Mouse (Mus musculus) adrenal gland, postnatal 4 days (tissue): ENCODE measurements around the gene Cox8a. TPM values are rescaled to one million over a fixed set of nuclear protein-coding genes. Genes with fewer than 3 reads are reported as not detected.
A peak's percentile ranks its signal among the peaks of the same experiment; 100 is the strongest.

Experiments
- DNase-seq, 2 experiments: peaks; one replicate each; pipeline ENCODE4 v3.0.0; 2021 to 2022; ENCODE audit warnings: low spot score in 2 of 2, mixed read lengths in 2 of 2
- total RNA-seq, 2 experiments: library from RNA; stranded (reverse); gene quantifications; 2 replicates each; pipeline ENCODE4 v1.2.3; 2021

Gene Cox8a
- total RNA-seq, 2 experiments from 2014 or later: 687 to 720 TPM

DNA sequence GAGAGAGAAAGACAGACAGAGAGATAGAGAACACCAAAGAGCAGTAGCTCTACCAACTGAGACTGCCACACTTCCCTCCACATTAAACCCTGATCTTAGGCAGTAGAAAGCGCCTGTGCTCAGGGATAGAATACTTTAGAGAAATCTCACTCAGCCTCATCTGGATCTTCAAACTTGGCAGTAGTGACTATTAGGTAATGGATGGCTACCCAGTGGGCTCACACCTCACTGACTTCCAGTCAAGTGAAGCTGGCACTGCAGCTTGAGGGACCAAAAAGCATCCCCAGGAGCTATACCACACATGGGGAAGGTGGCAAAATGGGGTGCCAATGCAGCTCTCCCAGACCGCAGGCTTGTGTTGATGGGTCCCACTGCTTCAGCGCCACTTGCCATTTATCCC is 6.8 kb upstream of the Cox8a start:
- no peak for DNase-seq

DNA sequence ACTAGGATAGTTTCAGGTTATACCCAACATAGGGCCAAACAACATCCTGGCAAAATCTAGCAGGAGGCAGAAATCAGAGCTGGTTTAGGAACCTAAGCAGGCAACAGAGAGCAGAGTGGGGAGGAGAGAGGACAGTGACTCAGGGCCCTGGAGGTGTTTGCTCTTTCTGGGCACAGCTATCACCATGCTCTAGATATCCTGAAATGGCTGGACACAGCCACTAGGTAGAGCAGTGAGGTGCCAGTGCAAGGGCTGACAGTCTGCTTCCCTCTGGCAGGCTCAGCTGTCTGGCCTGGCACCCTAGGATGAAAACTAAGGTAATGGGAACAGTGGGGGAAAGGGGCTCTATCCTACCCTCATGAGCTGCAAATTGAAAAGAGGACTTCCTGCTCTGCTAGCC is 6.1 kb upstream of the Cox8a start:
- no peak for DNase-seq

DNA sequence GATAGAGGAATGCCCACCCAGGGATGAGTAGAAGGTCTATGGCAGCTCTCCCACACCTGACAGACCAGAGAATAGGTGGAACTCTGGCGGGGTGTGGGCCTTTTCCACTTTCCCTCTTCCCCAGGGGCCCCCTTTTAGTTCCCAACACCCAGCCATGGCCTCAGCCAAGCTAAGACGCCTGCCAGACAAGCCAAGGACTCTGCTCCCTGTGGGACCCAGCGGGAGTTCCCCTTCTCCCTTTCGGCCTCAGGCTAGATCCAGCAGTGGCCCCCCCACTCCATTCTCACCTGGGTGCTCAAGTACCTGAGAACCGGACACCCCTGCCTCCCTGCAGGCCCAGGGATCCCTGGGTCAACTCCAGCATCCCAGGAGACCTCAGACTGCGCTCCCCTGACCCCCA is 4.8 kb upstream of the Cox8a start:
- DNase-seq: no peak

DNA sequence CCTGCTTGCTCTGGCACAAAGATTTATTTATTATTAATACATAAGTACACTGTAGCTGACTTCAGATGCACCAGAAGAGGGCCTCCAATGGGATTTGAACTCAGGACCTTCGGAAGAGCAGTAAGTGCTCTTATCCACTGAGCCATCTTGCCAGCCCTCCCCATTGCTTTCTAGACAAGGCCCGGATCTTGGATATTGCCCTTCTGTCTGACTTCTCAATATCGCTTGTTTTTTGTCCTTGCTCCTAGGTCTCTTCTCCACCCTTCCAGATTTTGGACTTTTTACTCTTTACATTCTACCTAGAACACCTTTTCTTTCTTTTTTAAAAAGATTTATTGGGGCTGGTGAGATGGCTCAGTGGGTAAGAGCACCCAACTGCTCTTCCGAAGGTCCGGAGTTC is 1.3 kb upstream of the Cox8a start:
- no peak for DNase-seq

DNA sequence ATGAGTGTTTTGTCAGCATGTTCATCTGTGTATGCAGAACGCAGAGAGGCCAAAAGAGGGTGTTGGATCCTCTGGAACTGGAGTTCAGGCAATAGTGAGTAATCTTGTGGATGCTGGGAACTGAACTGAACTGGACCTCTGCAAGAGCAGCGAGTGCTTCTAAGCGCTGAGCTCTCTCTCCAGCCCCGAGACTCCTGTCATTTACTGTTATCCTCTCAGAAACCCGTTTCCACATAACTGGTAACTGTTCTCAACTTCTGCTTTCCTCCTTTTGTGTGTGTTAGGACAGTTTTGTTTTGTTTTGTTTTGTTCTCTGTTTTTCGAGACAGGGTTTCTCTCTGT is 481 bp upstream of the Cox8a start:
- no peak for DNase-seq

DNA sequence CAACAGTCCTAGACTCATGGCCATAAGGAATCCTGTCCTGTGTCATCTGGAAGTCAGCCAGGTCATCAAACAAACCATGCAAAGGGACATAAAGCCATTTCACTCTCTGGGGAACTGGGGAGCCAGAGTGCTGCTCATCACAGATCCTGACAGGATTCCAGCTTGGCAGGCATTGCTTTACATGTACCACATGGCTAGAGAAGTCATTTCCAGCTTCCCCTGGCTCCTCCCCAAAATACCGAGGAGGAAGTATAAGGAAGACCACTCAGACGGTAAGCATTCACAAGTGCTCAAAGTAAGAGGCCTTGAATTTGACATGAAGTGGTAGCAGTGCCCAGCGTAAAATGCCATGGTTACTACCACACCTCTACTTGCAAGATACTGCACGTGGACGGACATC is 2.9 kb downstream of the Cox8a start:
- DNase-seq: no peak

DNA sequence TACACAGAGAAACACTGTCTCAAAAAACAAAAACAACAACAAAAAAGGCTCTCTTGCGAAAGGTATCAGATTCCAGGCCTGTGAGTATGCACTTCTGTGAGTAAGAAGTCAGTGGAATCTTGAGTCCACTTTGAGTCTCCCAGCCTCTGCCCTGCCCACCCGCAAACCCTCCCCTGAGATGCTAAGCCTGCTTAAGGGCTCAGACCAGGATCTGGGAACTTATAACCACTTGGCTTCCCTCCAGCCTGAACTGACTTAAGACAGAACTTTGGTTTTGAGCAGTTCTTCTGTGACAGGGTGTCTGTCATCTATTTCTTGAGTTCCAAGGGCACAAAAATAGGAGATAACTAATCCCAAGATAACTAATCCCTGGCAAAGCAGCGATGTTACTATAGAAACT is 4.4 kb downstream of the Cox8a start:
- DNase-seq: no peak

DNA sequence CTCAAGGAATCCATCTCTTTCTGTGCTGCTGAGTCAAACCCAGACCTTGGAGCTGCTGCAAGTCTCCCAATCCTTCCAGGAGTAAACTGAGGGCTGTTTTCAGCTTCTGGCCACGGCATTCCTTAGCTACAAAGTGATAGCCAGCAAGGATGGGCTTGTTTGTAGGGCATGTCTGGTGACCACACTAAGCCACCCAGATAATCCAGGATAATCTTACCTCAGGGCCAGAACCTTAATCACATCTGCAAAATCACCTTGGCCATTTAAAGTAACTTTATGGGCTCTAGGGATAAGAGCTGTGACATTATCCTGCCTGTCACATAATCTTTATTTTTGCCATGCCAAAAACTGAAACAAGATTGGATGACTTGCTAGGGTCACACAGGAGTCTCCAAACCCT is 5.2 kb downstream of the Cox8a start:
- DNase-seq: no peak

DNA sequence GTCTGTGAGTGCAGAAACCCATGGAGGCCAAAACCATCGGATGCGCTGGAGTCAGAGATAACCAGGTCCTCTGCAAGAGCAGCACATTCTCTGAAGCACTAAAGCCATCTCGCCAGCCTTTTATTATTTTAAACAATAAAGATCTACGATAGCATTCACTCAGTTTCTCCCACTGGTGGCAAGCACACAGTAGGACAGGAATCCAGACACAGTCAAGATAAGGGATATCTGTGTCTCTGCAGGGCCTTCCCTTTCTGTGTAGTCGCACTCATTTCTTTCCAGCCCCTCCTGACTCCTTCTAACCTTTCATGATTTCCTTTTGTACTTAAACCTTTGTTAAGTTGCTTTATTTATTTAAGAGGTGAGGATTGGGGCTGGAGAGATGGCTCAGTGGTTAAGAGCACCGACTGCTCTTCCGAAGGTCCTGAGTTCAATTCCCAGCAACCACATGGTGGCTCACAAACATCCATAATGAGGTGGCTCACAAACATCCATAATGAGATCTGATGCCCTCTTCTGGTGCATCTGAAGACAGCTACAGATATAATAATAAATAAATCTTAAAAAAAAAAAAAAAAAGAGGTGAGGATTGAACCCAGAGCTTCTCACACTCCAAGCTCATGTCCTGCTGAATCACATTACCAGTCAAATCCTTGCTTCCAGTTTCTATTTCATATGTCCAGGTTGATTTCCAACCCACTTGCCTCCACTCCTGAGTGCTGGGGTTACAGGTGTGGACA is 7.3 kb downstream of the Cox8a start:
- DNase-seq: no peak

DNA sequence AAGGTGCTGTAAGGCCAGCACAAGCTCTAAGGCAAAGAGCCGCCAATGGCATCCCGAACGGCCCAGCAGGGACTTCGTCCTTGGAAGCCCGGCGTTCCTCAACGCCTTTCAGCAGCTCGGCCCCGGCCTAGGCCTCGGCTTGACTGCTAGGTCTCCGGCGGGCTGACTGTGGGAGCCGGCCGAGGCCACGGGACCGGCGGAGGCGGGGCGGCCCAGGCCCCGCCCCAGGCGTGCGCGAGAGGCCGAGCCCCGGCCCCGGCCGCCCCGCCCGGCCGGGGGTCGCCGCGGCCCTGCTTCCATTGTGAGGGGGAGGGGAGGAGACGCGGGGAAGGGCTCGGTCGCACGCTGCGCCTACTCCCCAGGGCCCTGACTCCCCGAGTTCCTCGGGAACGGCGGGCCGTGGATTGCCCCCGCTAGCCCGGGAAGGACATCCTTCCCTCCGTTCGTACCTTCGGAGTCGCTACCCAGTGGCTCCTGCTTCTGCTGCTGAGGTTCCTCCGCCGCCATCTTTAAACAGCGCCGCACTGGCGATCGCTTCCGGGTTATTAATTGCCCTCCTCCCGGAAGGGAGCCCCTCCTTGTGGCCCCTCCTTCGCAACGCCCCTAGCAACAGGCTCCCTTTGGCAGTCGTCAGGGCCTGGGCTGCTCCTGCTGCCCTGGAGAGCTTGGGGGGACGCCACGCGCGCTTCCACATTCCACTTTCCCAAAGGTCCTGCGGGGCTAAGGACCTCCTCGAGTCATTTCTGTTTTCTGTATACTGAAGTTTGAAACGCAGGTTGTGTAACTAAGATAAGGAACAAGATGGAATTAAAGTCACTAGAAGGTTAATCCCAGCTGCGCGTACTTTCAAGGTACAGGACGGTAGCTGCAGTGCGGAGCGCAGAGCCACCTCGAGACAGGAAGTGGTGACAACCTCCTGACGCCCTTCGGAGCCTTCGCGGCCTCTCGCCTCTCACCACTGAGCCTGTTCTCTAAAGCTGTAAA is 11.4 kb downstream of the Cox8a start, which contains the start of gene Otub1:
Gene Otub1, minus strand, starts transcription at position 564 of the 984 bp plus-strand sequence.
- peak; percentile 79 to 88 for DNase-seq

DNA sequence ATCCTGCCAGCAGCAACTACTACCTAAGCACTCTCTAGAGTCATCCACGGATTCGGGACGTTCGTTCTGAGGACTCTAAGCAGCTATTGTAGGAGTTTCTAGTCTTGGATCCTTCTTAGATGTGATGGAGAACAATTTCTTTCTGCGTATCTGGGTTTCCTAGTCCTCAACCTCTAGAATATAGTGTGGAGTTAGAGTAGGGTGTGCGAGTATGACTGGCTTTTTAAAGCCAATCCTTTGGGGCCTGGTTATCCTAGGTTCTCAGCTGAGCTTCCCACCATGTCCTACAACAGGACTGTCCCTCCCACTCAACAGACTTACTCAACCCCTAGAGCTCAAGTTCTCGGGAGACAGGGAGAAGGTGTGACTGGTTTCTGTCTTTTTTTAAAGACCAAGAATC is 12.1 kb downstream of the Cox8a start:
- no peak for DNase-seq

DNA sequence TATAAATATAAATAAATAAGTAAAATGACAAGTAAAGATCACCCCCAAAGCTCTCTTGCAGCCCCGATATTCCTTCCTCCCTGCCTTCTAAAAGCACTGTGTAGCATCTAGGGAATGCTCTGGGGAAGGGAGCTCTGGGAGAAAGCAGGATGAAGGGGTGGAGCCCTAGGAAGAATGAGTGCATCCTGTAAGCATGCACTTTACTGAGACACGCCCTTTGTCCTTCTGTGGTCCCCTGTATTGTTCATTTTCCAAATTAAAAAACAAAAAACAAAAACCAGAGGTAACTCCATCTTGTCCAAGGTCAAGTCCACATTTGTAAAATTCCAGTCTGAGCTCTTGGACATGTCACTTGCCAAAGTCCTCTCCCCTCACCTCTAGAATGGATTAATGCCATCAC is 12.5 kb downstream of the Cox8a start:
- DNase-seq: no peak

DNA sequence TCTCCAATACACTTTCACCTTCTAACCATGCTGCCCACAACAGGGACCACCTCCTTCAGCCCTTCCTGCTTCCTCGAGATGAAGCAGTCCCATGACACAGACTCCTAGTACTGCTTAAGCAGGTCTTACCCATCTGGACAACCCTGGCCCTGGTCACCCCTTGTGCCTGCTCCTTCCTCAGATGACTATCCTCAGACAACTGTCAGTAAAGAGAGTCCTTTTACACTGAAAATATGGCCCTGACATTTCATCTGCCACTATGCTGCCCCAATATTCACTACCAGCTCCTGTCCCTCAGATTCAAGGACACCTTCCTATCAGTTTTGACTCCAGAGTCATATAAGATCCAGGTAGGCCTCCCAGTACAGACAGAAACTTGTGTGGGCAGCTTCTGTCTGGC is 17.0 kb downstream of the Cox8a start:
- no peak for DNase-seq

DNA sequence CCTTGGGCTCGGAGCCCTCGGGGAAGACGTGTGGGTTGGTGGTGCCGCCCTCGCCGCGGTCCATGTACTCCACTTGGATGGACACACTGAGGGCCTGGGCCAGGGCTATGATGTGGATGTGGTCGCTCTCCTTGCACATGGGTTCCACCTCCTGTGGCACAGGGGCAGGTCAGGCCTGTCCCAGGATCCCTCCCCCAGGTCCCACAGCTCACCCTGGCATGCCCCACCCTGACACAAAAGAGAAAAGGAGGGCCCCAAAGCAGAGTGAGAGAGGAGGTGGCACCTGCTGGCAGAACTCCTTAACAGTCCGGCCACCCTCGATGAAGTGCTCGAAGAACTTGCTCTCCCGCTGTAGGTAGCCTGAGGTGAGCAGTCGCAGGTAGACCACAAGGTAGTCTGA is 18.3 kb downstream of the Cox8a start:
- no peak for DNase-seq

DNA sequence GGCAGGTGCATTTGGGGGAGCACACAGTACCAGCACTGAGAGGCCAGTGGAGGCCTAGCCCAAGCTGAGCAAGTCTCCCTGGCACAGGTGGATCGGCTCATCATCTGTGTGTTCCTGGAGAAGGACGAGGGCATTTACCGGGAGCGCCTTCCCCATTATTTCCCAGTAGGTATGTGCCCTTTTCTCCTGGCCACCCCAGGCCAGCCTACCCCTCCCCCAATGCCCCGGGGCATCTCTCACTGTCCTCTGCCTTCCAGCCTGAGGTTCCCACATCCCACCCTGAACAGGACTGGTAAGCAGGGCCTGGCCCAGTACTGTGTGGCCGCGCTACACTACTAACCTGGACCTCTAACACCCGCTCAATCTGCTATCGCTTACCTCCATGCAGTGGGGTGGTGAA is 20.0 kb downstream of the Cox8a start:
- DNase-seq: no peak

DNA sequence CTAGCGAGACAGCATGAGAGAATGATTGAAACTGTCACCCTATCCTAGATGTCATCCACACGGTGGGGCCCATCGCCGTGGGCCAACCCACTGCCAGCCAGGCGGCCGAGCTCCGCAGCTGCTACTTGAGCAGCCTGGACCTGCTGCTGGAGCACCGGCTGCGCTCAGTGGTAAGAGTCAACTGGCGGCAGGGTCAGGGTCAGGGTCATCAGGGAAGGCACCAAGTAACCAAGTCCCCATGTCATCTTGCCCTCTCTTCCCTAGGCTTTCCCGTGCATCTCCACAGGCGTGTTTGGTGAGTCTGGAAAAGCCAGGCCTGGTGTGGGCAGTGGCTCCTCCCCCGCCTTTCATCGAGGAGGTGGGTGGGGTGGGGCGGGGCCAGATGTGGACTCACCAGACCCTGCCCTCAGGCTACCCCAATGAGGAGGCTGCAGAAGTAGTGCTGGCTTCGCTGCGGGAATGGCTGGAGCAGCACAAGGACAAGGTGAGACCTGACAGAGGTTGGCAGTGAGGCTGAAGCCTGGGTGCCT is 20.6 kb downstream of the Cox8a start:
- no peak for DNase-seq

DNA sequence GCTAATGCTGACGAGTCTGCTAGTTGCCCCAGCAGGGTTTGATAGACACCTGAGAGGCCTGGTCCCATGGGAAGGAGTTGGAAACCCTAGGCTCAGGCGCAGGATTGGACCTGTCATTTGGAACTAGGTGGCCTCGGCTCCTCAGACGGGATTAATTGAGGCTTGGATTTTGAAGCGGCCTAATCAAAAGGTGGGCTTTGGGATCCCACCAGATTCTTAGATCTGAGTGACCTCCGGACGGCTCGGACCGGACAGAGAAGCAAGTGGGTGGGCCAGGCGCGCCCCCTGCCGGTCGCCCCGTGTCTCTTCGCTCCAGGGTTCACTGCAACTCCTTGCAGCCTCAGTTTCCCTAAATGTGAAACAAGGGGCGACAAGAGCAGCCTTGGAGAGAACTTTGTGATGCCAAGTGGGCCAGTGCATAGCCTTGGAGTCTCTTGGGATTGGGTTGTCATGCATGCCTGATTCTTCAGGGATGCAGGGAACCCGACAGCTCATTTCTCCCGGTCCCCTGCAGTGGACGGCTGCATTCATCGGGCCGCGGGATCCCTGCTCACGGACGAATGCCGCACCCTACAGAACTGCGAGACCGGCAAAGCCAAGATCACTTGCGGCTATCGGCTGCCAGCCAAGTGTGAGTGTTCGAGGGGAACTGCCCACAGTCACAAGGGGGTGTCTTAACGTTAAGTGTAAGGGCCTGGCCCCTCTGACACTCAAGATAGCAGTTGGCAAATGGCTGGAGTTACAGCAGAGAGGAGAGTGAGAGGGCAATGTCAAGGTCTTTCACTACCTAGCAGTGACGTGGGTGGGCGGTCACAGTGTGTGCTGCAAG is 21.3 kb downstream of the Cox8a start:
- no peak for DNase-seq

DNA sequence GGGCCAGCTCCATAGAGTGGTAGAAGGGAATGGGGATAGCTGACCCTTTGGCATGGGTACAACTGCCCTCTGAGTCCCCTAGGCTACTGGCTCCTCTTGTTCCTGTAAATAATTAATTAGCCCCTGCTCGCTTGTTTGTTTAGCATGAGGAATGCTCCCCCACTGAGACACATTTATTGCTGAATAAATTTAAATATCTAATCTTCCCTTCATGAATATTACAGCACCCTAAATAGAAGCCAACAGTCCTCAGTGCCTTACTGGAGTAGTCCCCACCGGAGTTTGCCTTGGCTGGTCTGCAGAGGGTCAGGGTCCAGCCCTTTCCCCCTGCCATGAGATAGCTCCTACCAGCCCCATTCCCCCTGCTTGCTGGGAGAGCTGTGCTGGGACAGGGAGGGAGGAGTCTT is 24.9 kb downstream of the Cox8a start:
- DNase-seq: no peak

DNA sequence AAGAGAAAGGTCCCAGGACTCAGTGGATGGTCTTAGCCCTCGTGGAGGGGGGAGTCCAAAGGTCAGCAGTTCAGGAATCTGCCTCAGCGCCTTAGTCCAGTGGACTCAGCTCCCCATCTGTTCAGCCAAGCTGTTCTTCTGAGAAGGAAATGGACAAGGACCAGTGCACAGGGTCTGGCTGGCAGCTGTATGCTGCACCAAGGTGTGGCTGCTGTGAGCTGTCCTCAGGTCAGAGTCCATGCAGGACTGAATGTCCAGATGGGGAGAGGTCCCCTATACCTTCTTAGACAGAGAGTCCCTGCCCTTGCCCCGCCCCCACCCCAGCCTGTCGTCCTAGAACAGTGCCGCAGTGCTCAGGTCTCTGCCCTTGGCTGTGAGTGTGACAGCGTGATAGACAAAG is 25.8 kb downstream of the Cox8a start:
- DNase-seq: no peak

DNA sequence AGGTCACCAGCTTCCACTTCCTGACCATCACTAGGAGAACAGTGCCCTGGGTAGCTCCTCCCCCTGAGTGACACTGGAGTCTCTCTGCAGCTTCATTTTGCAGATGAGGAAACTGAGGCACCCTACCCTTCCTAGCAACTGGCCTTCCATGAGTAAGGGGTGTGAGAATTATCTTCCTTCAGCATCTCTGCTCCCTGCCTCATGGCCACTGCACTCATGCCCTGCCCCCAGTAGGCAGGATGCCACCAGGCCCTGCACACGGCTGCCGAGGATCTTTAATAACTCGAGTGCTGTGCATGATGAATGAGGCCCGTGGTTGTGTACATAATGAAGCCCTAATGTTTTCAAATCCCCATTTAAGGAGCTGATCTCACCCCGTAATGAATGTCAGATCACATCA is 26.4 kb downstream of the Cox8a start:
- DNase-seq: no peak

DNA sequence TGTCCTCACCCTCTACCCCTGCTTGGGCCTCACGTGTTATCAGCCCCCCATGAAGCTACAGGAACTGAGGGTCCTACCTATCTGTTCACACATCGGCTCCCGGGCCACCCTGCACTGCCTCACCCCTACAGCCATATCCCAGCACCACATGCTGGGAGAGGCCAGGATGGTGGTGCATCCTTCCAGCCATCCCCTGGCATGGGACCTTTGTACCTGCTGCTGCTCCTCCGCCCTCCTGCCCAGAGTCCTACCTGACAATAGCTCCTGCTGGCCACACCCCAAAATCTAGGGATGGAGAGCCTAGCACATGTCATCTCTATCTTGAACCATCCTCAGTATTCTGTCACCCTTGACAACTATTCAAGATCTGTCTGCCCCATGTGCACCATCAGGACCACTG is 28.4 kb downstream of the Cox8a start:
- DNase-seq: no peak
